In the genomic region with DNA sequence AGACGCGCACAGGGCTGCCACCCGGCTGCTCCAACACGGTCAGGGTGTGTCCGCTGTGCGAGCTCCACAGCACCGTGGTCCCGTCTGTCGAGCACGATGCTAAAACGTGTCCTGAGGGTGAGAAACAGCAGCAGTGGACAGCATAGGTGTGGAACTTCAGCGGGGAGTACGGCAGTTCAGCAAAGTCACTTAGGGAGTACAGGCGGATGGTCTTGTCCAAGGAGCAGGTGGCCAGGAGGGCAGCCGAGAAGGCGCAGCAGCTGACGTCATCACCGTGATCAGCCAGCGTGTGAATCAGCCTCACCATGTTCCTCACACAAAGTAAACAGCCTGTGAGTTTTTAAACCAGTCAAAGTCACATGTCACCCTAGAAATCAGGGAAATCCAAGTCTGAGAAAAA, we compare ENCODE assay signal across 17 mouse cellular contexts. TPM values are rescaled to one million over a fixed set of nuclear protein-coding genes. Genes with fewer than 3 reads are reported as not detected.
DNase-seq lines count a peak whose midpoint lies in the region; ATAC-seq lines count a peak whose summit lies in the region.
"Had no signal": no experiment of that assay in that cellular context is flagged by ENCODE, and none has a peak within 500 bp of the region (broad histone marks: within the 10 kb centered on the region; RNA-seq: fewer than 3 reads in every experiment).

No protein-coding gene starts in this region.

- H3K27ac ChIP-seq in midbrain, embryonic 10.5 days (replicated peaks) = 0 out of 2 replicates have a peak overlapping the region, but pooled peaks have one; percentile 6
- no peak overlapping the region for H3K27ac ChIP-seq in midbrain, embryonic 14.5 days (replicated peaks; ENCODE audit: low read depth, low read length)
- H3K27ac ChIP-seq: embryonic facial prominence, embryonic 13.5 days; forebrain, embryonic 12.5 days; heart, embryonic 13.5 days; layer of hippocampus, adult 2 months; midbrain, embryonic 15.5 days; neural tube, embryonic 13.5 days; stomach, embryonic 15.5 days had no signal

- ATAC-seq in midbrain, embryonic 14.5 days (ENCODE audit: low FRiP score, low TSS enrichment) = no peak
- ATAC-seq: liver, postnatal 0 days; midbrain, embryonic 15.5 days had no signal

- H3K9me3 ChIP-seq in midbrain, embryonic 10.5 days (replicated peaks) = no peaks in the 10 kb centered on the region; the same call in 1 of the 2 replicates
- H3K9me3 ChIP-seq in midbrain, embryonic 14.5 days (ENCODE audit: control insufficient read depth, low read length) = no peaks in the 10 kb centered on the region
- H3K9me3 ChIP-seq: embryonic facial prominence, embryonic 13.5 days; forebrain, embryonic 12.5 days; midbrain, embryonic 15.5 days; stomach, embryonic 15.5 days had no signal

- H3K4me1 ChIP-seq in midbrain, embryonic 10.5 days = peaks cover 12% of the 10 kb centered on the region; the same call in 1 of the 2 replicates
- no peaks in the 10 kb centered on the region for H3K4me1 ChIP-seq in midbrain, embryonic 14.5 days (ENCODE audit: control insufficient read depth, insufficient read depth, low read length)
- H3K4me1 ChIP-seq: forebrain, embryonic 12.5 days; stomach, embryonic 15.5 days had no signal

- peaks cover 11% of the 10 kb centered on the region; the same call in 1 of the 2 replicates for H3K36me3 ChIP-seq in midbrain, embryonic 10.5 days
- no peaks in the 10 kb centered on the region for H3K36me3 ChIP-seq in midbrain, embryonic 14.5 days (ENCODE audit: control insufficient read depth, insufficient read depth, low read length)
- H3K36me3 ChIP-seq: forebrain, embryonic 12.5 days; midbrain, embryonic 15.5 days; neural tube, embryonic 13.5 days; stomach, embryonic 15.5 days had no signal

- DNase-seq in midbrain, embryonic 10.5 days (ENCODE audit: low spot score) = no peak
- no peak for DNase-seq in midbrain, embryonic 14.5 days
- DNase-seq in WW6 (ENCODE audit: low read depth, low spot score) = peak; percentile 20
- DNase-seq in kidney, postnatal 10 days = peak; percentile 28
- DNase-seq in layer of hippocampus, adult 8-10 months (ENCODE audit: low spot score in 2 of 2) = no peak
- DNase-seq in right cerebral cortex, postnatal 14 days = no peak
- no peak for DNase-seq in left cerebral cortex, adult 18-20 months (ENCODE audit: low spot score in 2 of 2)
- DNase-seq: heart, postnatal 4 days; liver, postnatal 0 days; spleen, adult 18-20 months had no signal

- WGBS in midbrain, embryonic 10.5 days = 78% methylated on average over 19 of the region's 19 CpGs
- 81% methylated on average over 19 of the region's 19 CpGs for WGBS in midbrain, embryonic 14.5 days

- H3K9ac ChIP-seq in midbrain, embryonic 14.5 days (replicated peaks; ENCODE audit: low read length) = no peak overlapping the region
- H3K9ac ChIP-seq: embryonic facial prominence, embryonic 13.5 days; forebrain, embryonic 12.5 days; heart, embryonic 13.5 days; liver, postnatal 0 days; midbrain, embryonic 15.5 days; neural tube, embryonic 13.5 days; stomach, embryonic 15.5 days had no signal

- no peak overlapping the region for H3K4me3 ChIP-seq in midbrain, embryonic 10.5 days
- H3K4me3 ChIP-seq in midbrain, embryonic 14.5 days (replicated peaks; ENCODE audit: low read depth, low read length) = no peak overlapping the region
- H3K4me3 ChIP-seq: embryonic facial prominence, embryonic 13.5 days; forebrain, embryonic 12.5 days; heart, embryonic 13.5 days; layer of hippocampus, adult 2 months; midbrain, embryonic 15.5 days; neural tube, embryonic 13.5 days; stomach, embryonic 15.5 days had no signal

- H3K4me2 ChIP-seq in midbrain, embryonic 14.5 days (ENCODE audit: low read length) = no peak overlapping the region
- H3K4me2 ChIP-seq: embryonic facial prominence, embryonic 13.5 days; forebrain, embryonic 12.5 days; heart, embryonic 13.5 days; midbrain, embryonic 15.5 days; neural tube, embryonic 13.5 days; stomach, embryonic 15.5 days had no signal

- no peaks in the 10 kb centered on the region for H3K27me3 ChIP-seq in midbrain, embryonic 10.5 days (ENCODE audit: low read depth, poor library complexity, severe bottlenecking)
- no peaks in the 10 kb centered on the region; the same call in 1 of the 2 replicates for H3K27me3 ChIP-seq in midbrain, embryonic 14.5 days (ENCODE audit: control insufficient read depth, insufficient read depth, low read length)
- H3K27me3 ChIP-seq: embryonic facial prominence, embryonic 13.5 days; forebrain, embryonic 12.5 days; heart, embryonic 13.5 days; midbrain, embryonic 15.5 days; neural tube, embryonic 13.5 days; stomach, embryonic 15.5 days had no signal

RNA-seq across cellular contexts. Expression of a gene that starts 4.2 kb away (rescaled TPM):
- polyA plus RNA-seq in midbrain, embryonic 10.5 days (2016; fragmentation: Nextera tagmentation; extraction: Ambion mirVana) = 18.6 and 25.3 TPM in 2 replicates
- 9.5 and 11.1 TPM in 2 replicates for polyA plus RNA-seq in midbrain, embryonic 14.5 days (2014; fragmentation: Nextera tagmentation; extraction: Ambion mirVana)
- 10 to 100 TPM; 20.7 to 35.0 (median 25.9) TPM for total RNA-seq in layer of hippocampus, adult 8-10 months (2022)
- total RNA-seq in left cerebral cortex, adult 18-20 months (2021) = 10 to 100 TPM; 16.1 to 17.6 TPM

Comparison
In these comparisons a context has a peak if more than half of its experiments do, and no peak if none do; other contexts are left out.
1. DNase-seq: peak in WW6 (single experiment) and kidney, postnatal 10 days (single experiment); none in midbrain, embryonic 10.5 days (single experiment), midbrain, embryonic 14.5 days (single experiment), layer of hippocampus, adult 8-10 months (0 of 2), right cerebral cortex, postnatal 14 days (single experiment) and left cerebral cortex, adult 18-20 months (0 of 2).